Mouse (Mus musculus): Measurements from ENCODE around the gene Grrp1. TPM values are rescaled to one million over a fixed set of nuclear protein-coding genes. Genes with fewer than 3 reads are reported as not detected.
"Not testable (repeated sequence)": the region's sequence is repeated elsewhere in the genome, so short reads cannot be mapped to it uniquely, and the experiment has no call there.

Grrp1 gene
- polyA plus RNA-seq, 1 experiment from 2014 or later = 4.2 TPM

GRCm38 (mm10) chr4:134273417-134274345 is 19.8 kb upstream of the Grrp1 start:
- no peaks in the 10 kb centered on the region for H3K27me3 ChIP-seq (ENCODE audit: control insufficient read depth, insufficient read depth, low read length)
- H3K4me2 ChIP-seq (replicated peaks; ENCODE audit: low read depth) = peak overlapping the region; percentile 34
- no peak for ATAC-seq (ENCODE audit: low FRiP score, low TSS enrichment)
- H3K4me1 ChIP-seq (replicated peaks; ENCODE audit: control insufficient read depth, insufficient read depth) = no peaks in the 10 kb centered on the region
- no peak overlapping the region for H3K4me3 ChIP-seq (ENCODE audit: low read depth, low read length)
- 5% methylated on average over 14 of the region's 14 CpGs for WGBS
- H3K36me3 ChIP-seq (ENCODE audit: control insufficient read depth, insufficient read depth, low read length) = peaks cover 8% of the 10 kb centered on the region; the same call in 1 of the 2 replicates
- DNase-seq (ENCODE audit: low spot score) = peak; percentile 41
- no peak overlapping the region for H3K9ac ChIP-seq (ENCODE audit: low read length)
- no peak for TF ChIP-seq EP300 (optimal IDR thresholded peaks at IDR 0.05)
- no peak for TF ChIP-seq CTCF (IDR thresholded peaks at IDR 0.05; ENCODE audit: low read depth)
- no peak overlapping the region for H3K27ac ChIP-seq (replicated peaks)
- no peaks in the 10 kb centered on the region for H3K9me3 ChIP-seq (ENCODE audit: control insufficient read depth, low read length)

- H3K9me3 ChIP-seq (ENCODE audit: control insufficient read depth, low read length) = no peaks in the 10 kb centered on the region
- no peak for TF ChIP-seq CTCF (IDR thresholded peaks at IDR 0.05; ENCODE audit: low read depth)
- 0 out of 2 replicates have a peak, but pooled peaks cover 7% of the 10 kb centered on the region for H3K36me3 ChIP-seq (ENCODE audit: control insufficient read depth, insufficient read depth, low read length)
- no peak overlapping the region for H3K27ac ChIP-seq (replicated peaks)
- WGBS = 15% methylated on average over 12 of the region's 13 CpGs
- ATAC-seq (ENCODE audit: low FRiP score, low TSS enrichment) (0 out of 2 replicates have a peak, but pooled peaks have one; percentile 47), DNase-seq (ENCODE audit: low spot score) (no peak)
- peak overlapping the region; percentile 34 for H3K4me2 ChIP-seq (replicated peaks; ENCODE audit: low read depth)
- no peaks in the 10 kb centered on the region for H3K4me1 ChIP-seq (replicated peaks; ENCODE audit: control insufficient read depth, insufficient read depth)
- no peaks in the 10 kb centered on the region for H3K27me3 ChIP-seq (ENCODE audit: control insufficient read depth, insufficient read depth, low read length)
- H3K9ac ChIP-seq (ENCODE audit: low read length) = peak overlapping the region; percentile 14; the same call in 1 of the 2 replicates
- H3K4me3 ChIP-seq (ENCODE audit: low read depth, low read length) = 0 out of 2 replicates have a peak overlapping the region, but pooled peaks have one; percentile 3
Observed at GRCm38 (mm10) chr4:134272731-134273416, 19.0 kb upstream of the Grrp1 start.

GRCm38 (mm10) chr4:134271979-134272378 is 18.1 kb upstream of the Grrp1 start:
- TF ChIP-seq CTCF (IDR thresholded peaks at IDR 0.05; ENCODE audit: low read depth) (no peak), EP300 (optimal IDR thresholded peaks at IDR 0.05) (no peak)
- Histone ChIP-seq H3K4me1 (replicated peaks; ENCODE audit: control insufficient read depth, insufficient read depth) (no peaks in the 10 kb centered on the region), H3K27ac (replicated peaks) (no peak overlapping the region), H3K4me3 (ENCODE audit: low read depth, low read length) (no peak overlapping the region), H3K27me3 (ENCODE audit: control insufficient read depth, insufficient read depth, low read length) (no peaks in the 10 kb centered on the region), H3K4me2 (replicated peaks; ENCODE audit: low read depth) (no peak overlapping the region), H3K36me3 (ENCODE audit: control insufficient read depth, insufficient read depth, low read length) (0 out of 2 replicates have a peak, but pooled peaks cover 4% of the 10 kb centered on the region), H3K9ac (ENCODE audit: low read length) (no peak overlapping the region), H3K9me3 (ENCODE audit: control insufficient read depth, low read length) (no peaks in the 10 kb centered on the region)
- DNase-seq (ENCODE audit: low spot score) (no peak), ATAC-seq (ENCODE audit: low FRiP score, low TSS enrichment) (no peak)
- WGBS = 82% methylated on average over 7 of the region's 7 CpGs

DNA sequence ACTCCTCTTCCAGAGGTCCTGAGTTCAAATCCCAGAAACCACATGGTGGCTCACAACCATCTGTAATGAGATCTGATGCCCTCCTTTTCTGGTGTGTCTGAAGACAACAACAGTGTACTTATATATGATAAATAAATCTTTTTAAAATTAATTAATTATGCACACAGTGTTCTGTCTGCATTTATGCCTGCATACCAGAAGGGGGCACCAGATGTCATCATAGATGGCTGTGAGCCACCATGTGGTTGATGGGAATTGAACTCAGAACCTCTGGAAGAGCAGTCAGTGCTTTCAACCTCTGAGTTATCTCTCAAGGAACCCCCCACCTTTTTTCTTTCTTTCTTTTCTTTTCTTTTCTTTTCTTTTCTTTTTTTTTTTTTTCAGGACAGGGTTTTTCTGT is 15.7 kb upstream of the Grrp1 start:
- peak; percentile 59 for TF ChIP-seq CTCF (IDR thresholded peaks at IDR 0.05; ENCODE audit: low read depth)
- not testable (repeated sequence) for H3K9me3 ChIP-seq (ENCODE audit: control insufficient read depth, low read length); H3K27ac ChIP-seq (replicated peaks); ATAC-seq (ENCODE audit: low FRiP score, low TSS enrichment); H3K4me3 ChIP-seq (ENCODE audit: low read depth, low read length); H3K36me3 ChIP-seq (ENCODE audit: control insufficient read depth, insufficient read depth, low read length); H3K9ac ChIP-seq (ENCODE audit: low read length); H3K27me3 ChIP-seq (ENCODE audit: control insufficient read depth, insufficient read depth, low read length); H3K4me2 ChIP-seq (replicated peaks; ENCODE audit: low read depth); DNase-seq (ENCODE audit: low spot score); H3K4me1 ChIP-seq (replicated peaks; ENCODE audit: control insufficient read depth, insufficient read depth)

DNA sequence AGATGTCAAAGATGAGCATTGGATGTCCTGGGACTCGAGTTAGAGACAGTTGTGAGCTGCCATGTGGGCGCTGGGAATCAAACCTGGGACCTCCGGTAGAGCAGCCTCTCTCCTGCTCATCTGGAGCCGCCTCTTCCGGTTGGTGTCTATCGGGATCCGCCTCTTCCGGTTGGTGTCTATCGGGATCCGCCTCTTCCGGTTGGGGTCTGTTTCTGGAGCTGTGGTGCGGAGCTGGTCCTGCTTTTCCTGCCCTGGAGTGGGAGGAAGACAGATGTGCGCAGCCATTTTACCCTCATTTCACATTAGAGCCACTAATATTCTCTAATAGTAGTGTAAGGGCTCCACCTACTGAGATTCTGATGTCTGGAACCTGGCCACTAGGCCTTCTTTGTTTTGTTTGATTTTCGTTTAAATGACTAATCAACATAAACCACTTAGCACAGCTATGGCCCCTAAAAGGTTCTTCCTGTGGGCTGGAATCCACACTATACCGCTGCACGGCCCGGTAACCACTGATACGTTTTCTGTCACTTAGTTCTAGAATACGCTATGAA is 14.3 kb upstream of the Grrp1 start:
- Histone ChIP-seq H3K27ac (replicated peaks) (no peak overlapping the region), H3K9me3 (ENCODE audit: control insufficient read depth, low read length) (no peaks in the 10 kb centered on the region), H3K4me1 (replicated peaks; ENCODE audit: control insufficient read depth, insufficient read depth) (no peaks in the 10 kb centered on the region), H3K36me3 (ENCODE audit: control insufficient read depth, insufficient read depth, low read length) (no peaks in the 10 kb centered on the region), H3K9ac (ENCODE audit: low read length) (no peak overlapping the region), H3K4me2 (replicated peaks; ENCODE audit: low read depth) (no peak overlapping the region), H3K4me3 (ENCODE audit: low read depth, low read length) (no peak overlapping the region), H3K27me3 (ENCODE audit: control insufficient read depth, insufficient read depth, low read length) (no peaks in the 10 kb centered on the region)
- no peak for TF ChIP-seq EP300 (optimal IDR thresholded peaks at IDR 0.05)
- TF ChIP-seq CTCF (IDR thresholded peaks at IDR 0.05; ENCODE audit: low read depth) = peak; percentile 40
- ATAC-seq (ENCODE audit: low FRiP score, low TSS enrichment) (no peak), DNase-seq (ENCODE audit: low spot score) (no peak)
- 77% methylated on average over 19 of the region's 19 CpGs for WGBS

All from stomach, postnatal 0 days (tissue).